Mouse (Mus musculus) C2C12 (cell line): ENCODE data around the gene Gm4631.
"Not testable (repeated sequence)": the region's sequence is repeated elsewhere in the genome, so short reads cannot be mapped to it uniquely, and the experiment has no call there.

Experiments
- CTCF ChIP-seq: IDR thresholded peaks from one replicate; pipeline ENCODE4 v1.5.1; 2011; ENCODE audit not compliant: control insufficient read depth, insufficient read depth, insufficient read length
- MYOD1 ChIP-seq: IDR thresholded peaks from one replicate; pipeline ENCODE4 v1.6.1; 2011; ENCODE audit warnings: low read depth; ENCODE audit not compliant: control insufficient read depth, insufficient read length

- not testable (repeated sequence) for TF ChIP-seq CTCF, MYOD1
Measured at GRCm38 (mm10) chr2:175274825-175275224, 63.2 kb downstream of the Gm4631 start, which contains the start of gene Gm14440.
